17 mouse cellular contexts compared by ENCODE assay signal in the genomic region with DNA sequence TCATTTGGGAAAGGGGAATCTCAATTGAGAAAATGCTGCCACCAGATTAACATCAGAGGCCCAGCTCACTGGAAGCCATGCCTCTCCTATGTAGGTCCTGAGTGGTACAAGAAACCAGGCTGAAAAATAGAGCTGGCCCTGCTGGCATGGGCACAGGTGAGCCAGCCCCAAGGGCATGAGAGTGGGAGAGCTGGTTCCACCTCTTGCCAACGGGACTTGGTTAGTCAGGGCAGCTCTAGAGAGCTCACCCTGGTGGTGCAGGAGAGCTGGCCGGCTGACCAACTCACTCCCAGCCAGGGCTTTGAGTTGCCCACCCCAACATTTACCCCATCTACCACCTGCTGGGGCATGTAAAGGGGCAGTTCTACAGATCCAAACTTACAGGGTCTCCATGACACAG. TPM values are rescaled to one million over a fixed set of nuclear protein-coding genes. Genes with fewer than 3 reads are reported as not detected.
"Had no signal": no experiment of that assay in that cellular context is flagged by ENCODE, and none has a peak within 500 bp of the region (broad histone marks: within the 10 kb centered on the region; RNA-seq: fewer than 3 reads in every experiment).

No protein-coding gene starts in this region.

- H3K27ac ChIP-seq: hindbrain, embryonic 13.5 days; hindbrain, postnatal 0 days; limb, embryonic 12.5 days; liver, embryonic 13.5 days; macrophage; midbrain, embryonic 15.5 days; neural tube, embryonic 12.5 days; stomach, embryonic 15.5 days had no signal

- H3K27me3 ChIP-seq: hindbrain, embryonic 13.5 days; limb, embryonic 12.5 days; liver, embryonic 13.5 days; megakaryocyte, embryonic 14.5 days; midbrain, embryonic 15.5 days; neural tube, embryonic 12.5 days; stomach, embryonic 15.5 days had no signal

- H3K9me3 ChIP-seq: hindbrain, embryonic 13.5 days; limb, embryonic 12.5 days; liver, embryonic 13.5 days; megakaryocyte, embryonic 14.5 days; midbrain, embryonic 15.5 days; neural tube, embryonic 12.5 days; stomach, embryonic 15.5 days had no signal

- H3K9ac ChIP-seq: hindbrain, embryonic 13.5 days; limb, embryonic 12.5 days; liver, embryonic 13.5 days; liver, postnatal 0 days; midbrain, embryonic 15.5 days; neural tube, embryonic 12.5 days; stomach, embryonic 15.5 days had no signal

- DNase-seq: liver; liver, embryonic 13.5 days; liver, postnatal 0 days; right cerebral cortex, postnatal 14 days; thymus, adult 2 months; thymus, postnatal 25 days had no signal

- H3K4me3 ChIP-seq: hindbrain, embryonic 13.5 days; limb, embryonic 12.5 days; liver, embryonic 13.5 days; megakaryocyte, embryonic 14.5 days; midbrain, embryonic 15.5 days; neural tube, embryonic 12.5 days; stomach, embryonic 15.5 days had no signal

- ATAC-seq: hindbrain, postnatal 0 days; liver, postnatal 0 days; lung, postnatal 0 days; midbrain, embryonic 15.5 days had no signal

- H3K4me2 ChIP-seq: hindbrain, embryonic 13.5 days; limb, embryonic 12.5 days; liver, embryonic 13.5 days; midbrain, embryonic 11.5 days; midbrain, embryonic 15.5 days; neural tube, embryonic 12.5 days; stomach, embryonic 15.5 days had no signal

- H3K4me1 ChIP-seq: hindbrain, embryonic 13.5 days; limb, embryonic 12.5 days; liver, embryonic 13.5 days; midbrain, embryonic 15.5 days; neural tube, embryonic 12.5 days; stomach, embryonic 15.5 days had no signal

RNA-seq across cellular contexts. Expression of gene Pkd1l3, which starts 59.3 kb away (rescaled TPM):
- total RNA-seq: monocyte, adult 5-6 weeks had no signal
